Mouse (Mus musculus) neural tube, embryonic 14.5 days (tissue): Measurements from ENCODE around the gene Sec1. TPM values are rescaled to one million over a fixed set of nuclear protein-coding genes. Genes with fewer than 3 reads are reported as not detected.

Experiments used
- ATAC-seq: fragments of 200-750 bp; cut with Nextera tagmentation; 2 replicates; pipeline ENCODE4 v1.8.0; 2017; ENCODE audit warnings: low read depth, mild to moderate bottlenecking, moderate TSS enrichment, moderate library complexity
- H3K27ac ChIP-seq: fragments of 300-500 bp; sonication (generic); 2 replicates; pipeline ENCODE4 v1.5.1; 2014; ENCODE audit warnings: low read depth, mild to moderate bottlenecking, control low read depth, low read length, moderate library complexity, mixed read lengths
- H3K27me3 ChIP-seq: fragments of 300-500 bp; sonication (generic); 2 replicates; pipeline ENCODE4 v1.6.1; 2014; ENCODE audit warnings: low read length; ENCODE audit not compliant: control insufficient read depth, insufficient read depth
- H3K36me3 ChIP-seq: fragments of 300-500 bp; sonication (generic); 2 replicates; pipeline ENCODE4 v1.6.1; 2014; ENCODE audit warnings: low read length, mixed read lengths; ENCODE audit not compliant: control insufficient read depth, insufficient read depth
- H3K4me1 ChIP-seq: fragments of 300-500 bp; sonication (generic); 2 replicates; pipeline ENCODE4 v1.6.1; 2014; ENCODE audit warnings: low read length; ENCODE audit not compliant: control insufficient read depth, insufficient read depth
- H3K4me2 ChIP-seq: fragments of 300-500 bp; sonication (generic); 2 replicates; pipeline ENCODE4 v1.6.1; 2014; ENCODE audit warnings: mild to moderate bottlenecking, low read depth, low read length, control low read depth
- H3K4me3 ChIP-seq: fragments of 300-500 bp; sonication (generic); 2 replicates; pipeline ENCODE4 v1.5.1; 2014; ENCODE audit warnings: low read depth, low read length, control low read depth, mixed read lengths
- H3K9ac ChIP-seq: fragments of 300-500 bp; sonication (generic); replicated peaks from 2 replicates; pipeline ENCODE4 v1.6.1; 2014; ENCODE audit warnings: low read depth, mild to moderate bottlenecking, control low read depth, low read length, mixed read lengths
- H3K9me3 ChIP-seq: fragments of 300-500 bp; sonication (generic); 2 replicates; pipeline ENCODE4 v1.6.1; 2016; ENCODE audit warnings: low read length; ENCODE audit not compliant: control insufficient read depth
- WGBS: fragments of 180-500 bp; shearing (Covaris S2); extraction: QIAGEN DNeasy Blood & Tissue Kit; methylation state at CpG from one replicate; pipeline ENCODE4 v1.1.7; 2014; 5-methylcytosine and 5-hydroxymethylcytosine counted together
- polyA plus RNA-seq: library from polyadenylated mRNA; unstranded; fragments of >200 nt; fragmentation: Nextera tagmentation; extraction: Ambion mirVana; gene quantifications from 2 replicates; pipeline ENCODE4 v1.2.1, GENCODE M21; 2014

Gene Sec1
- polyA plus RNA-seq, 1 experiment from 2014 or later, result 0.13 TPM

- no peaks in the 10 kb centered on the region for H3K27me3 ChIP-seq
- ATAC-seq, result no peak
- WGBS, result 96% methylated on average over 10 of the region's 10 CpGs
- H3K9ac ChIP-seq, result no peak overlapping the region
- no peak overlapping the region for H3K4me3 ChIP-seq
- H3K4me2 ChIP-seq, result no peak overlapping the region
- H3K27ac ChIP-seq, result no peak overlapping the region
- no peaks in the 10 kb centered on the region for H3K4me1 ChIP-seq
- no peaks in the 10 kb centered on the region for H3K9me3 ChIP-seq
- H3K36me3 ChIP-seq, result peaks cover 30% of the 10 kb centered on the region
Observed at GRCm38 (mm10) chr7:45726419-45726818, 32.2 kb upstream of the Sec1 start.

GRCm38 (mm10) chr7:45725713-45726112, 31.5 kb upstream of the Sec1 start, which contains the start of gene Spaca4:
Spaca4 (minus strand) TSS chr7:45725813.
- Histone ChIP-seq H3K4me2 (no peak within 1 kb of the TSS), H3K9me3 (no peaks in the 10 kb centered on the region), H3K27ac (no peak within 1 kb of the TSS), H3K9ac (no peak within 1 kb of the TSS), H3K36me3 (peaks cover 34% of the 10 kb centered on the region), H3K4me3 (no peak within 1 kb of the TSS), H3K27me3 (no peaks in the 10 kb centered on the region), H3K4me1 (no peaks in the 10 kb centered on the region)
- 96% methylated on average over 11 of the region's 11 CpGs for WGBS
- no peak for ATAC-seq

GRCm38 (mm10) chr7:45725151-45725550, 30.9 kb upstream of the Sec1 start:
- H3K4me3 ChIP-seq, result no peak overlapping the region
- H3K4me1 ChIP-seq, result no peaks in the 10 kb centered on the region
- no peak overlapping the region for H3K9ac ChIP-seq
- no peaks in the 10 kb centered on the region for H3K27me3 ChIP-seq
- no peak overlapping the region for H3K27ac ChIP-seq
- H3K36me3 ChIP-seq, result peaks cover 39% of the 10 kb centered on the region
- no peak overlapping the region for H3K4me2 ChIP-seq
- ATAC-seq, result no peak
- H3K9me3 ChIP-seq, result no peaks in the 10 kb centered on the region
- WGBS, result 88% methylated on average over 9 of the region's 9 CpGs

GRCm38 (mm10) chr7:45723781-45724180, 29.6 kb upstream of the Sec1 start:
- Histone ChIP-seq H3K4me1 (peaks cover 9% of the 10 kb centered on the region), H3K9me3 (no peaks in the 10 kb centered on the region), H3K4me2 (no peak overlapping the region), H3K9ac (no peak overlapping the region), H3K4me3 (no peak overlapping the region), H3K27me3 (no peaks in the 10 kb centered on the region), H3K27ac (no peak overlapping the region), H3K36me3 (peaks cover 45% of the 10 kb centered on the region)
- no peak for ATAC-seq
- 94% methylated on average over 14 of the region's 14 CpGs for WGBS

- no peaks in the 10 kb centered on the region for H3K9me3 ChIP-seq
- no peak for ATAC-seq
- no peak overlapping the region for H3K4me2 ChIP-seq
- H3K4me1 ChIP-seq, result peaks cover 10% of the 10 kb centered on the region
- H3K27ac ChIP-seq, result no peak overlapping the region
- H3K27me3 ChIP-seq, result no peaks in the 10 kb centered on the region
- peaks cover 45% of the 10 kb centered on the region for H3K36me3 ChIP-seq
- H3K4me3 ChIP-seq, result no peak overlapping the region
- WGBS, result 87% methylated on average over 4 of the region's 4 CpGs
- no peak overlapping the region for H3K9ac ChIP-seq
Observed at GRCm38 (mm10) chr7:45723301-45723700, 29.1 kb upstream of the Sec1 start.

GRCm38 (mm10) chr7:45722348-45722713, 28.1 kb upstream of the Sec1 start:
- 82% methylated on average over 13 of the region's 13 CpGs for WGBS
- no peak overlapping the region for H3K4me3 ChIP-seq
- no peak overlapping the region for H3K9ac ChIP-seq
- H3K27me3 ChIP-seq, result no peaks in the 10 kb centered on the region
- H3K4me1 ChIP-seq, result peaks cover 10% of the 10 kb centered on the region
- H3K36me3 ChIP-seq, result peaks cover 45% of the 10 kb centered on the region
- no peaks in the 10 kb centered on the region for H3K9me3 ChIP-seq
- no peak overlapping the region for H3K27ac ChIP-seq
- no peak overlapping the region for H3K4me2 ChIP-seq
- ATAC-seq, result no peak

GRCm38 (mm10) chr7:45721642-45722347, 27.6 kb upstream of the Sec1 start:
- Histone ChIP-seq H3K4me1 (peaks cover 14% of the 10 kb centered on the region), H3K9ac (no peak overlapping the region), H3K27me3 (no peaks in the 10 kb centered on the region), H3K27ac (no peak overlapping the region), H3K9me3 (no peaks in the 10 kb centered on the region), H3K4me3 (no peak overlapping the region), H3K4me2 (no peak overlapping the region), H3K36me3 (peaks cover 44% of the 10 kb centered on the region)
- ATAC-seq, result no peak
- WGBS, result 70% methylated on average over 13 of the region's 13 CpGs

GRCm38 (mm10) chr7:45721234-45721571, 27.0 kb upstream of the Sec1 start:
- Histone ChIP-seq H3K9ac (no peak overlapping the region), H3K4me2 (no peak overlapping the region), H3K4me1 (peaks cover 20% of the 10 kb centered on the region), H3K27ac (no peak overlapping the region), H3K4me3 (no peak overlapping the region), H3K27me3 (no peaks in the 10 kb centered on the region), H3K9me3 (no peaks in the 10 kb centered on the region), H3K36me3 (peaks cover 39% of the 10 kb centered on the region)
- 88% methylated on average over 7 of the region's 7 CpGs for WGBS
- ATAC-seq, result no peak

GRCm38 (mm10) chr7:45720413-45721233, 26.4 kb upstream of the Sec1 start, which contains the start of gene Fam83e:
Fam83e (plus strand) TSS chr7:45721212.
- 85% methylated on average over 12 of the region's 14 CpGs for WGBS
- no peak within 1 kb of the TSS for H3K27ac ChIP-seq
- H3K9ac ChIP-seq, result no peak within 1 kb of the TSS
- H3K4me3 ChIP-seq, result no peak within 1 kb of the TSS
- H3K9me3 ChIP-seq, result no peaks in the 10 kb centered on the region
- ATAC-seq, result no peak
- H3K36me3 ChIP-seq, result peaks cover 38% of the 10 kb centered on the region
- peaks cover 26% of the 10 kb centered on the region for H3K4me1 ChIP-seq
- H3K27me3 ChIP-seq, result no peaks in the 10 kb centered on the region
- no peak within 1 kb of the TSS for H3K4me2 ChIP-seq
